Mouse (Mus musculus) A20 (cell line): ENCODE results near the gene Tcf7l1.
A peak's percentile ranks its signal among the peaks of the same experiment; 100 is the strongest.

Experiments used
- DNase-seq: peaks from one replicate; pipeline ENCODE4 v3.0.0-alpha.2; 2011; ENCODE audit warnings: low read depth, low spot score

Tcf7l1 gene

DNA sequence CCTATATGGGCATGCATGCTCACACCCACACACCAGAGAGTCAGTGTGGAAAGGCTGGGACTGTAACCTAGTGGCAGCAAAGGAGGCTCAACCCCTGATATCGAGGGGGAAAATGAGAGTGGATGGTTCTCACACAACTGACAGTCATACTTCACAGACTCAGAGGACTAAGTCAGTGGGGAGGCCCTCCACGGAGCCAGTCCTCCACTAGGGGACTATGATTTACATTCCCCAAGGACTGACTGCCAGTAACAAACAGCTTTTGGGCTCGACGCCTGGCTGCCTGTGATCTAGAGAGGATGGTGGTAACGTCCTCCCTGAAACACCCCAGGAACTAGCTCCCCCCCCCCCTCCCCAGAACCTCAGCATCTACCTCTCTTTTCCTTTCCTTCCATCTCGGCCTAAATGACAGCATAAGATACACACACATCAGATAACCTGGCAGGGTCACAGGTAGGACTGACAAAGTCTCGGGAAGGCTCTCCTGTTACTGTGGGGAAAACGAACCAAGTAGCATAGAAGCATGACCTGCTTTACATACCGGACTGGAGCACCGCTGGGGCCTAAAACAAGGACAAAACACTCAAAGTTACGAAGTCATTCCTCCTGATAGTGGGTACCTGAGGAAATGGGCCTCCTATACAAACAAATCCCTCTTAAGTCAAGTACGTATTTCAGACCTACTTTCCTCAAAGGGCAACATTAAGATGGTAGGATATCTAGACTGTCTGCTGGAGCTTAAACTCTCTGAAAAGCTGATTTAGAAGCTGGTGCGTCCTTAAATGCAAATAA is 191.8 kb downstream of the Tcf7l1 start:
- DNase-seq: peak; percentile 37

GRCm38 (mm10) chr6:72593914-72594313 is 195.1 kb downstream of the Tcf7l1 start:
- DNase-seq: no peak

DNA sequence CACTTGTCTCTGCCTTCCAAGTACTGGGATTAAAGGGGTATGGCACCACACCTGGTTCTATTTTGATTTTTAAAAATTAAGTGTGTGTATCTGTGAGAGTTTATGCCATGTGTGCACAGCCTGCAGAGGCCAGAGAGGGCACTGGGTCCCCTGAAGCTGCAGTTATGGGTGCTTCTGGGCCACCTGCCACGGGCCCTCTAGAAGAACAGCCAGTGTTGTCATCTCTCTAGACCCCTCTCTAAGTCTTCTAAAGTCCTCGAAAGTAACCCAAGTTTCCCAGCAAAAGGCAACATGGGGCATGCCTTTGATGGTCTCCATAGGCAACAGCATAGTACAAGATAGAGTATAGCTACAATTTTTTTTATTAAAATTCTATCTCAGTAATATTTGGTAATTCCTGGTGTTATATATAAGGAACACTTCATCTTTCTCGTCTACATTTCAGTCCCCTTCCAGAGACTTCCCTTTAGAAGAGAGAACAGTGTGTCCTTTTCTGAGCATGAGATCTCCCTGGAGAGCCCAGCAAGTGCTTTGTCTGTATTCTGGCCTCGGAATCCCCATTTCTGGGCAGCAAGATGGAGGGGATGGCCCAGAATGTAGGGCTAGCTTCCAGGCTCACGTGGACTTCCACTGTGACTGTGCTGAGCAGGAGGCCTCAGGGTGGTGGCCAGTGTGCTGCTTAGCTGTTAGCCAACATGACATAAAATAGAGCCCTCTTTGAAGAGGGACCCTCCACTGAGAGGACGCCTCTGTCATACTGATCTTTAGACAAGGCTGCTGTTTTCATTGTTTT is 195.8 kb downstream of the Tcf7l1 start:
- no peak for DNase-seq

GRCm38 (mm10) chr6:72590111-72590510 is 198.9 kb downstream of the Tcf7l1 start:
- no peak for DNase-seq

- DNase-seq: peak; percentile 24
Observed at GRCm38 (mm10) chr6:72588307-72588706, 200.7 kb downstream of the Tcf7l1 start.

DNA sequence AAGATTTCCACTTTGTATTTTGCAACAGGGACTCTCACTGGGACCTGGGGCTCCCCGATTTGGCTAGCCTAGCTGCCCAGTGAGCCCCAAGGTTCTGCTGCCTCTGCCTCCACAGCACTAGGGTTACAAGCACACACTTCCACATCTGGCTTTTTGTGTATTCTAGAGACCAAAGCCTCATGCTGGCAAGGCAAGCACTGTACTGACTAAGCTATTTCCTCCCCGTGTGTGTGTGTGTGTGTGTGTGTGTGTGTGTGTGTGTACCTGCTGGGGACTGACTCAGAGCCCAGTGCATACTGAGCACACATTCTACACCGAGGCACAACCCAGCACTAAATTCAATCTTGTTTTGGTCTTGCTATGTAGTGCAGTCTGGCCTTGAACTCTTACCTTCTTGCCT is 202.4 kb downstream of the Tcf7l1 start:
- DNase-seq: no peak

DNA sequence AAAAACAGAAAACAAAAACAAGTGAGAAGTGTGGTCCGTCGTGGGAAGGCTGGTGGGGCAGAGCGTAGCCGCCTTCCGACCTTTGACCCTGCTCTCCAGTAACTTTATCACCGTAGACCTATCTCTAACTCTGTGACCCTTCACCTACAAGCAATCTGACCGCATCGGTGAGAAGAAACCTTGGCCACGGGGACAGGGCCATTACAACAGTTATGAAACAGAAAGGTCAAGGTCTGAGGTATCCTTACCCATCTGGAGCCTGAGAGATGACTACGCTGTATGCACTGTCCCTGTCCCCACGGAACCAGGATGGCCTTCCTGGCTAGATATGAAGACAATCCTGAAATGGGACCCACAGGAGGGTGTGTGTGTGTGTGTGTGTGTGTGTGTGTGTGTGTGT is 204.9 kb downstream of the Tcf7l1 start:
- no peak for DNase-seq

DNA sequence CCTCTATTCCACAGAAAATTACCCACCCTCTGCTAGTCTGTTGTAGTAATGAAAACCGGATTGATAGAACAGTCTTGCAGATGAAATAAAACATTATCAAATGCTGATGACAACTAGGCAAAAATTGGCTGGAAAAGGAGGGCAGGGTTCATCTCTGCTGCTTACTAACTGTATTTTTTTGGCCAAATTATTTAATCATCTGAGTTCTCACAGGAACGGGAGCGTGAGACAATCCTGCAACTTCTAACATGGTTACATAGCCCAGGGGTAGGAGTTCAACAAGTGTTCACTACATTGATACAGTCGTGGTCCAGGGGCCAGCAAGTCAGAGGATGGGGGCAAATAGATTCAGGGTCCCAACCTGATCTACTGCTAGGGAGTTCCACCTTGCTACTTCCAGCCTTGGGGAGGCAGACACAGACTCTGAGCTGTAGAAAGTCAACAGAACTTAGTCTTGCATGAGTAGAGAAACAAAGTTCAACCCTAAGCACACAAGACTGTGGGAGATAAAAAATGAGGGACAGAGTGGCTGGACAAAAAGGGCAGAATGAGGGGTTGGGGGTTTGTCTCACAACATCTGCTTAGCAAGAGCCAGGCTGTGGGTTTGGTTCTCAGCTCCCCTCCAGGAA is 205.7 kb downstream of the Tcf7l1 start:
- DNase-seq: no peak

- no peak for DNase-seq
Observed at GRCm38 (mm10) chr6:72581625-72582382, 207.2 kb downstream of the Tcf7l1 start.
